Mouse (Mus musculus): ENCODE results near the gene Ncr1.
"Not testable (repeated sequence)": the region's sequence is repeated elsewhere in the genome, so short reads cannot be mapped to it uniquely, and the experiment has no call there.

Gene Ncr1

DNA sequence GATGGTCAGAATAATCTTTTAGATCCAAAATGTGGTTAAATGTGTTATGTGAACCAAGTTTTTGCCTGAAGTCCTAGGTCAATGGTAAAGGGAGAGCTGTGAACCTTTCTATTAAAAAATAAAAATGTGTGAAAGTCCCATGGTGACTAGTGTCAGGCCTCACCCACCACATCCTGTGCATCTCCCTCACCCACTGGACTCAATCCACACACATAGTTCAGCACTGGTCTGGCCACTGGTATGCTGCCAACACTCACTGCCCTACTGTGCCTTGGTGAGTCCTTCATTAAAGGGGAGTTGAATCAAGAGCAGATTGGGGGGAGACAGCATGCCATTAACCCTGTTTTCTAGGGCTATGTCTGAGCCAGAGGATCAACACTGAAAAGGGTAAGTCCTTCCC, at the start of gene Ncr1:
Gene Ncr1 (plus strand): TSS at position 216 of the 400 bp plus-strand sequence.
- no peak for DNase-seq (ENCODE audit: low spot score in 2 of 2)

DNA sequence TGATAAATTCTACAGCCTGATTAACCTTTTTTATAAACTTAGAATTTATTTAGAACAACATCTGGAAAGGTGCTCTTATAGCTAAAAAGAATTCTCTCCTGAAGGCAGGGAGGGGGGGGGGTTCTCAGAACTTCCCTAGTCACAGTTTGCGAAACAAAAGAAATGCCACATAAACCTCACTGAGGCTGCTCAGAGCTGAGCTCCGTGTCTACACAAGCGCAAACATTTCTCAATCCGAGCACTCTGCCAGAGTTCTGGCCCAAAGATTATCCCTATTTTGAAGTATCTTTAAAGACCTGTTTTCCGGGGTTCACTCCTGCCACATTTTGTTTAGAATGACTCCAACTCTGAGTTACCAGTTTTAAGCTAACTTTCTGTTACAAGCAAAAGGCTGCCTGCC, 44.9 kb upstream of the Ncr1 start:
- DNase-seq (ENCODE audit: low spot score in 2 of 2), result no peak

DNA sequence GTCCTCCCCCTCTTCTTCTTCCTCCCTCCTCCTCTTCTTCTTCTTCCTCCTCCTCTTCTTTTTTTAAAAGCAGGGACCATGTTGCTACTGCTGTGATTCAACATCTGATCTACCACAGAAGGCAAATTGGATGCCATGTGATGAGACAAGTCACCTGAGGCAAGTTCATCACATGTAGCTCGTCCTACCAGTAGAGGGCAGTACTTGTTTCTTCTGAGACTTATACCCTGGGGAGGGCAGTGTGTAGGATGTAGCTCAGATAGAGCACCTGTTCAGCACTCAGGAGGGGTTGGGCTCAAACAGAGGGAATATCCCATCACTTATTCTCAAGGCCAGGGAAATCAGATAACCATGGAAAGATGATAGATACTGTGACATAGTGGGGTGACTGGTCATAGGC, 40.3 kb upstream of the Ncr1 start:
- no peak for DNase-seq (ENCODE audit: low spot score in 2 of 2)

GRCm38 (mm10) chr7:4300166-4300565, 37.4 kb upstream of the Ncr1 start:
- DNase-seq (ENCODE audit: low spot score in 2 of 2), result no peak

- no peak for DNase-seq (ENCODE audit: low spot score in 2 of 2)
Observed at GRCm38 (mm10) chr7:4303457-4303856, 34.1 kb upstream of the Ncr1 start.

- DNase-seq (ENCODE audit: low spot score in 2 of 2), result not testable (repeated sequence)
Observed at GRCm38 (mm10) chr7:4313109-4313508, 24.4 kb upstream of the Ncr1 start.

DNA sequence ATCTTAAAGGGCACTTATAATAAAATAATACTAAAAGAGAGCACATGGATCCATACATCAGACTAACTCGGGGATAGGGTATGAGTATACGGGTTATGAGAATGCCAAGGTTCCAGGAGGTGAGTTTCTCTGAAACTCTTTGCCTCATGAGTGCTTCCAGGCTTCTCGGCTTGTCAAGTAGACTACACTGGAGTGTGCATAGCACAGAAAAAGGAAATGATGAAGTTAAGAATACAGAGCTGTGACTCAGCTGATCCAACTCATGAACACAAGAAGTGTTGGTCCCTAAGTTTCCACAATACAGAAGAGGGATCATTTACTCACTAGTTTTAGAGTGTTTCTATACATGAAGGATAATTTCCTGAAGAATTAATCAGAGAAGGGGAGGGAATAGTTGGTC, 24.0 kb upstream of the Ncr1 start:
- DNase-seq (ENCODE audit: low spot score in 2 of 2), result not testable (repeated sequence)

DNA sequence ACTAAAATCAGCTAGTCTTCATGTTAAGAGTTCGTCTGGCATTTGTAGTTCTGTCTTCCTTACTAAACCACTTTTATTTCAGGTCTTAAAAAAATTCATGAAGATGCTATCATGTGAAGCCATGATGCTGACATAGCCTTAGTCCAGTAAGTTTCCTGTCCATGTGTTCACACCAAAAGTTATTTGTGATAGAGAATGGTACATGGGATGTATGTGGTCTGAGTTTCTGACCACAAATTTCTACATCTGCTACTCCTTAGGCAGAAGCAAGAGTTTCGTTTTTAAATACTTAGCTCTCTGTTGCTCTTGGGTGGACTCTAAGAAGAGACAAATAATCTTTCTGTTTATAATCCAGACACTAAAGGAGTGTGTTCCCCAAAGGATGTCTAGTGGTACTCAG, 14.2 kb upstream of the Ncr1 start:
- DNase-seq (ENCODE audit: low spot score in 2 of 2), result no peak

DNA sequence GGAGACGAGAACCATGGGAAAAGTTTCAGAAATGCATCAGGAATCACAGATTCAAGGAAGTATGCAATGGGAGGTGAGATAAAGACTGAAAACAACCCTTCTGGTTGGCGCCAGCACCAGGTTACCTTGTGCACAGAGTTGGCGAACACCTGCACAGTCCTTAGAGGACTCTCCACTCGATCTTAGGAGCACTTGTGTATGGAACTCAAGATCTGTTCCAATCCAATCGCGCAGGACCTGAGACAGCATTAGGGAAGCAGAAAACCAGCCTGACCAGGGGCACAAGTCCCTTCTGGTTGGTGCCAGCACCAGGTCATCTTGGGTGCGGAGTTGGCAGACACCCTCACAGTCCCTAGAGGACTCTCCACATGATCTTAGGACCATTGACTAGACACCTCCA, 36.0 kb downstream of the Ncr1 start:
- no peak for DNase-seq (ENCODE audit: low spot score in 2 of 2)
